Mouse (Mus musculus): ENCODE measurements around the gene Eif2ak3.

DNA sequence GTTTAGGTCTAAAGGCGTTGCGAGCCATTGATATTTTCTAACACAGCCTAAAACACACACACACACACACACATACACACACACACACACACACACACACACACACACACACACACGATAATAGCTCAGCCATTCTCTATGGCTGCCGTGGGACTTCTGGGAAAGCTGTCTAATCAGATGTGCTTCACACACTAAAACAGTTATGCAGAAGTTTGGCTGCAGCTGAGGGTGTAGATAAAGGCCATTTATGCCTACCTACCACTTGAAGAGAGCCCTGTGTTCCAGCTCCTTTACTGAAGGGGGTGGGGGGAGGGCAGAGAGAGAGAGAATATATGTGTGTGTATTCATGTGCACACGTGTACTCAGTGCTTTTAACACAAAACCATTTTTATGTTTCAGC is 59.4 kb downstream of the Eif2ak3 start:
- TF ChIP-seq EP300 (IDR thresholded peaks at IDR 0.05; ENCODE audit: insufficient read depth, low read depth, low read length) = no peak
- no peak for TF ChIP-seq CTCF (IDR thresholded peaks at IDR 0.05; ENCODE audit: low read depth, low read length)
- TF ChIP-seq POLR2A (IDR thresholded peaks at IDR 0.05; ENCODE audit: insufficient read depth, low read length) = no peak
